Mouse (Mus musculus) adrenal gland, adult 2 months (tissue): Measurements from ENCODE around the gene Cbfb. TPM values are rescaled to one million over a fixed set of nuclear protein-coding genes. Genes with fewer than 3 reads are reported as not detected.

Experiments
- polyA plus RNA-seq: library from polyadenylated mRNA; depleted of rRNA; stranded (reverse); fragments of >200 nt; gene quantifications from 2 replicates; pipeline ENCODE4 v1.2.3, GENCODE M21; 2012; rRNA removed
- total RNA-seq, 2 experiments: library from RNA; stranded (reverse); gene quantifications; 2 replicates each; pipeline ENCODE4 v1.2.3; 2021

Cbfb gene
- total and polyA plus RNA-seq, 3 experiments, result 9.3 to 80.0 (median 68.2) TPM

Other genes starting within 250 kb of the Cbfb start
- gene Ces2e, start 244.4 kb upstream of the Cbfb start, total RNA-seq, result 1 to 10 TPM; 2.6 to 3.7 TPM
- gene Ces2e, start 244.4 kb upstream of the Cbfb start, polyA plus RNA-seq, result 2.2 and 2.5 TPM in 2 replicates
- gene Ces2f, start 223.3 kb upstream of the Cbfb start, total RNA-seq, result not detected
- not detected in 2 replicates for gene Ces2f, start 223.3 kb upstream of the Cbfb start, polyA plus RNA-seq
- 1 to 10 TPM; 2.5 to 3.0 TPM for gene Ces2g, start 209.0 kb upstream of the Cbfb start, total RNA-seq
- 0.73 and 0.75 TPM in 2 replicates for gene Ces2g, start 209.0 kb upstream of the Cbfb start, polyA plus RNA-seq
- gene Ces2h, start 169.8 kb upstream of the Cbfb start, total RNA-seq, result under 1 TPM in 1 of 2 experiments, not detected in 1; 0.12 TPM
- not detected in 2 replicates for gene Ces2h, start 169.8 kb upstream of the Cbfb start, polyA plus RNA-seq
- 1 to 10 TPM in 1 of 2 experiments, under 1 TPM in 1; 0.59 to 3.4 TPM for gene Ces3a, start 122.1 kb upstream of the Cbfb start, total RNA-seq
- 0.63 TPM in 1 of 2 replicates, not detected in the other for gene Ces3a, start 122.1 kb upstream of the Cbfb start, polyA plus RNA-seq
- gene Ces3b, start 86.9 kb upstream of the Cbfb start, total RNA-seq, result 1 to 10 TPM in 1 of 2 experiments, not detected in 1; 2.0 TPM
- not detected in 2 replicates for gene Ces3b, start 86.9 kb upstream of the Cbfb start, polyA plus RNA-seq
- under 1 TPM in 1 of 2 experiments, not detected in 1; 0.12 TPM for gene Ces4a, start 38.9 kb upstream of the Cbfb start, total RNA-seq
- 0.11 and 0.18 TPM in 2 replicates for gene Ces4a, start 38.9 kb upstream of the Cbfb start, polyA plus RNA-seq
- gene D230025D16Rik, start 54.5 kb downstream of the Cbfb start, total RNA-seq, result 10 to 100 TPM; 20.9 to 30.6 TPM
- gene D230025D16Rik, start 54.5 kb downstream of the Cbfb start, polyA plus RNA-seq, result 19.3 and 21.5 TPM in 2 replicates
- gene B3gnt9, start 84.5 kb downstream of the Cbfb start, total RNA-seq, result 1 to 10 TPM; 3.1 to 5.0 TPM
- gene B3gnt9, start 84.5 kb downstream of the Cbfb start, polyA plus RNA-seq, result 15.2 and 28.9 TPM in 2 replicates
- gene Tradd, start 93.9 kb downstream of the Cbfb start, total RNA-seq, result 10 to 100 TPM; 11.7 to 12.4 TPM
- 26.3 and 26.5 TPM in 2 replicates for gene Tradd, start 93.9 kb downstream of the Cbfb start, polyA plus RNA-seq
- 1 to 10 TPM; 3.3 to 4.0 TPM for gene Fbxl8, start 94.0 kb downstream of the Cbfb start, total RNA-seq
- gene Fbxl8, start 94.0 kb downstream of the Cbfb start, polyA plus RNA-seq, result 10.4 and 11.5 TPM in 2 replicates
- gene Hsf4, start 99.1 kb downstream of the Cbfb start, total RNA-seq, result 1 to 10 TPM; 2.3 TPM
- gene Hsf4, start 99.1 kb downstream of the Cbfb start, polyA plus RNA-seq, result 1.8 and 2.3 TPM in 2 replicates
- gene Nol3, start 105.5 kb downstream of the Cbfb start, total RNA-seq, result 10 to 100 TPM in 1 of 2 experiments, 1 to 10 TPM in 1; 6.2 to 10.3 TPM
- gene Nol3, start 105.5 kb downstream of the Cbfb start, polyA plus RNA-seq, result 4.4 and 5.3 TPM in 2 replicates
- 1 to 10 TPM; 1.8 to 3.4 TPM for gene 4931428F04Rik, start 119.2 kb downstream of the Cbfb start, total RNA-seq
- 3.4 and 4.1 TPM in 2 replicates for gene 4931428F04Rik, start 119.2 kb downstream of the Cbfb start, polyA plus RNA-seq
- gene Exoc3l, start 125.4 kb downstream of the Cbfb start, total RNA-seq, result 10 to 100 TPM; 13.3 to 28.4 TPM
- 34.8 and 55.8 TPM in 2 replicates for gene Exoc3l, start 125.4 kb downstream of the Cbfb start, polyA plus RNA-seq
- 10 to 100 TPM; 35.9 to 47.0 TPM for gene E2f4, start 127.0 kb downstream of the Cbfb start, total RNA-seq
- gene E2f4, start 127.0 kb downstream of the Cbfb start, polyA plus RNA-seq, result 94.8 and 108 TPM in 2 replicates
- gene Elmo3, start 134.9 kb downstream of the Cbfb start, total RNA-seq, result 1 to 10 TPM; 5.3 to 6.5 TPM
- gene Elmo3, start 134.9 kb downstream of the Cbfb start, polyA plus RNA-seq, result 14.2 and 15.4 TPM in 2 replicates
- 1 to 10 TPM; 4.3 to 4.4 TPM for gene Lrrc29, start 155.6 kb downstream of the Cbfb start, total RNA-seq
- 8.8 and 11.1 TPM in 2 replicates for gene Lrrc29, start 155.6 kb downstream of the Cbfb start, polyA plus RNA-seq
- gene Tmem208, start 155.7 kb downstream of the Cbfb start, total RNA-seq, result 10 to 100 TPM; 53.7 to 71.4 TPM
- gene Tmem208, start 155.7 kb downstream of the Cbfb start, polyA plus RNA-seq, result 82.8 and 84.1 TPM in 2 replicates
- 10 to 100 TPM in 1 of 2 experiments, 1 to 10 TPM in 1; 7.6 to 16.5 TPM for gene Fhod1, start 177.3 kb downstream of the Cbfb start, total RNA-seq
- 16.3 and 21.1 TPM in 2 replicates for gene Fhod1, start 177.3 kb downstream of the Cbfb start, polyA plus RNA-seq
- under 1 TPM; 0.55 to 0.86 TPM for gene Slc9a5, start 178.2 kb downstream of the Cbfb start, total RNA-seq
- 3.3 and 4.1 TPM in 2 replicates for gene Slc9a5, start 178.2 kb downstream of the Cbfb start, polyA plus RNA-seq
- under 1 TPM; 0.35 to 0.52 TPM for gene Plekhg4, start 202.6 kb downstream of the Cbfb start, total RNA-seq
- 0.20 and 0.58 TPM in 2 replicates for gene Plekhg4, start 202.6 kb downstream of the Cbfb start, polyA plus RNA-seq
- not detected for gene Kctd19, start 242.8 kb downstream of the Cbfb start, total RNA-seq
- 0.03 and 0.11 TPM in 2 replicates for gene Kctd19, start 242.8 kb downstream of the Cbfb start, polyA plus RNA-seq
- gene Lrrc36, start 242.9 kb downstream of the Cbfb start, total RNA-seq, result 1 to 10 TPM; 2.7 to 3.0 TPM
- 1.3 and 1.5 TPM in 2 replicates for gene Lrrc36, start 242.9 kb downstream of the Cbfb start, polyA plus RNA-seq